Mouse (Mus musculus) large intestine, adult 2 months (tissue): ENCODE results near the gene Zpbp. TPM values are rescaled to one million over a fixed set of nuclear protein-coding genes. Genes with fewer than 3 reads are reported as not detected.

Experiments
- polyA plus RNA-seq: library from polyadenylated mRNA; depleted of rRNA; stranded (reverse); fragments of >200 nt; gene quantifications from 2 replicates; pipeline ENCODE4 v1.2.3, GENCODE M21; 2012; rRNA removed

The Zpbp gene
- polyA plus RNA-seq, 1 experiment, result 0.04 TPM

Other genes with a start within 250 kb of the Zpbp start
- gene Spata48, start 314 bp downstream of the Zpbp start, polyA plus RNA-seq, result not detected in 2 replicates
- gene 4930512M02Rik, start 165.4 kb upstream of the Zpbp start, polyA plus RNA-seq, result not detected in 2 replicates
- gene Ikzf1, start 222.6 kb upstream of the Zpbp start, polyA plus RNA-seq, result 8.2 and 16.0 TPM in 2 replicates